Mouse (Mus musculus) intestine, embryonic 14.5 days (tissue): ENCODE data around the gene Chchd10. TPM values are rescaled to one million over a fixed set of nuclear protein-coding genes. Genes with fewer than 3 reads are reported as not detected.

ENCODE experiments used
- polyA plus RNA-seq: library from polyadenylated mRNA; unstranded; fragments of >200 nt; fragmentation: Nextera tagmentation; extraction: Ambion mirVana; gene quantifications from 2 replicates; pipeline ENCODE4 v1.2.1, GENCODE M21; 2014

The Chchd10 gene
- polyA plus RNA-seq, 1 experiment from 2014 or later: 123 TPM

Other genes starting within 250 kb of the Chchd10 start
- gene Cabin1, start 168.8 kb upstream of the Chchd10 start, polyA plus RNA-seq: 39.7 and 47.2 TPM in 2 replicates
- gene Ddt, start 159.7 kb upstream of the Chchd10 start, polyA plus RNA-seq: 57.4 and 64.9 TPM in 2 replicates
- gene Gm20441, start 152.2 kb upstream of the Chchd10 start, polyA plus RNA-seq: not detected in 2 replicates
- gene Gstt3, start 151.7 kb upstream of the Chchd10 start, polyA plus RNA-seq: 28.0 and 28.7 TPM in 2 replicates
- gene Gstt1, start 134.5 kb upstream of the Chchd10 start, polyA plus RNA-seq: 11.4 and 11.6 TPM in 2 replicates
- gene Gstt4, start 110.6 kb upstream of the Chchd10 start, polyA plus RNA-seq: not detected in 2 replicates
- gene Gstt2, start 95.7 kb upstream of the Chchd10 start, polyA plus RNA-seq: 39.6 and 41.3 TPM in 2 replicates
- 3,019 and 3,193 TPM in 2 replicates for gene Mif, start 72.9 kb upstream of the Chchd10 start, polyA plus RNA-seq
- 2.2 and 2.6 TPM in 2 replicates for gene Derl3, start 39.7 kb upstream of the Chchd10 start, polyA plus RNA-seq
- gene Smarcb1, start 11.5 kb upstream of the Chchd10 start, polyA plus RNA-seq: 189 and 192 TPM in 2 replicates
- 40.9 and 56.8 TPM in 2 replicates for gene Mmp11, start 3.4 kb downstream of the Chchd10 start, polyA plus RNA-seq
- not detected in 2 replicates for gene Gm867, start 7.5 kb downstream of the Chchd10 start, polyA plus RNA-seq
- gene Vpreb3, start 9.9 kb downstream of the Chchd10 start, polyA plus RNA-seq: 0.73 TPM in 1 of 2 replicates, not detected in the other
- gene Gm5134, start 21.4 kb downstream of the Chchd10 start, polyA plus RNA-seq: not detected in 2 replicates
- gene Zfp280b, start 99.5 kb downstream of the Chchd10 start, polyA plus RNA-seq: 25.2 and 26.7 TPM in 2 replicates
- not detected in 2 replicates for gene Slc5a4b, start 177.8 kb downstream of the Chchd10 start, polyA plus RNA-seq
- 0.16 TPM in 1 of 2 replicates, not detected in the other for gene Slc5a4a, start 214.3 kb downstream of the Chchd10 start, polyA plus RNA-seq